Mouse (Mus musculus) limb, embryonic 11.5 days (tissue): ENCODE data around the gene Spata5. TPM values are rescaled to one million over a fixed set of nuclear protein-coding genes. Genes with fewer than 3 reads are reported as not detected.
"Not testable (repeated sequence)": the region's sequence is repeated elsewhere in the genome, so short reads cannot be mapped to it uniquely, and the experiment has no call there.

Experiments
- ATAC-seq: fragments of 200-750 bp; cut with Nextera tagmentation; 2 replicates; pipeline ENCODE4 v1.8.0; 2017; ENCODE audit warnings: low read depth; ENCODE audit not compliant: insufficient number of reproducible peaks, low FRiP score, low TSS enrichment
- DNase-seq: peaks from one replicate; pipeline ENCODE4 v3.0.0-alpha.2; 2015; ENCODE audit warnings: low spot score
- H3K27ac ChIP-seq: fragments of 300-500 bp; sonication (generic); replicated peaks from 2 replicates; pipeline ENCODE4 v1.5.1; 2014; ENCODE audit warnings: low read depth, mild to moderate bottlenecking, low read length
- H3K27me3 ChIP-seq: fragments of 300-500 bp; sonication (generic); 2 replicates; pipeline ENCODE4 v1.6.1; 2014; ENCODE audit warnings: mild to moderate bottlenecking, low read length, mixed read lengths; ENCODE audit not compliant: control insufficient read depth, insufficient read depth
- H3K36me3 ChIP-seq: fragments of 300-500 bp; sonication (generic); 2 replicates; pipeline ENCODE4 v1.6.1; 2014; ENCODE audit warnings: mild to moderate bottlenecking, low read length, moderate library complexity, mixed read lengths; ENCODE audit not compliant: control insufficient read depth, insufficient read depth
- H3K4me1 ChIP-seq: fragments of 300-500 bp; sonication (generic); 2 replicates; pipeline ENCODE4 v1.6.1; 2014; ENCODE audit warnings: low read length, mixed read lengths; ENCODE audit not compliant: control insufficient read depth, insufficient read depth
- H3K4me2 ChIP-seq: fragments of 300-500 bp; sonication (generic); 2 replicates; pipeline ENCODE4 v1.6.1; 2014; ENCODE audit warnings: low read depth, mild to moderate bottlenecking, moderate library complexity; ENCODE audit not compliant: severe bottlenecking
- H3K4me3 ChIP-seq: fragments of 300-500 bp; sonication (generic); 2 replicates; pipeline ENCODE4 v1.5.1; 2014; ENCODE audit warnings: low read depth, low read length
- H3K9ac ChIP-seq: fragments of 300-500 bp; sonication (generic); 2 replicates; pipeline ENCODE4 v1.6.1; 2014; ENCODE audit warnings: mild to moderate bottlenecking, low read length
- H3K9me3 ChIP-seq: fragments of 300-500 bp; sonication (generic); 2 replicates; pipeline ENCODE4 v1.6.1; 2016; ENCODE audit warnings: low read length; ENCODE audit not compliant: control insufficient read depth
- WGBS: fragments of 180-500 bp; shearing (Covaris S2); extraction: QIAGEN DNeasy Blood & Tissue Kit; methylation state at CpG from one replicate; pipeline ENCODE4 v1.1.7; 2014; 5-methylcytosine and 5-hydroxymethylcytosine counted together
- polyA plus RNA-seq: library from polyadenylated mRNA; unstranded; fragments of >200 nt; fragmentation: Nextera tagmentation; extraction: Ambion mirVana; gene quantifications from 2 replicates; pipeline ENCODE4 v1.2.1, GENCODE M21; 2014

The Spata5 gene
- polyA plus RNA-seq, 1 experiment from 2014 or later, result 51.4 TPM

DNA sequence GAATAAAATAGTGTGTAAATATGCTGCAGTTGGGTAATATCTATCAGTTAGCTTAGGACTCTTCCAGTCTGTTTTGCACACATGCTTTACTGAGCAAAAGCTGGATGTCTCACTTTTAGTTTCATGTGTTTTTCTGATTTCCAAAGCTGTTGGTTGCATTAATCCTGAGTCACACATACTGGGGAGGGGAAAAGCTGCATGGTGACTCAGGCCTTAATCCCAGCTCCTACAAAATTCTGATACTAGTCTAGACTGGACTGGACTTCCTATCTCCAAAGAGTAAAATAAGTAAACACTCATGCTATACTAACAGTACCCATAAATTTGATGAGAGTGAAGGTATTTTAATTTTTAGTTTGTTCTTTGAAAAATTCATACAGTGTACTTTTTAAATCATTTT, 84.2 kb downstream of the Spata5 start:
- Histone ChIP-seq H3K4me3 (no peak overlapping the region), H3K4me1 (no peaks in the 10 kb centered on the region), H3K4me2 (no peak overlapping the region), H3K27ac (no peak overlapping the region), H3K27me3 (no peaks in the 10 kb centered on the region), H3K9ac (no peak overlapping the region), H3K36me3 (no peaks in the 10 kb centered on the region), H3K9me3 (no peaks in the 10 kb centered on the region)
- no peak for ATAC-seq
- DNase-seq, result no peak

DNA sequence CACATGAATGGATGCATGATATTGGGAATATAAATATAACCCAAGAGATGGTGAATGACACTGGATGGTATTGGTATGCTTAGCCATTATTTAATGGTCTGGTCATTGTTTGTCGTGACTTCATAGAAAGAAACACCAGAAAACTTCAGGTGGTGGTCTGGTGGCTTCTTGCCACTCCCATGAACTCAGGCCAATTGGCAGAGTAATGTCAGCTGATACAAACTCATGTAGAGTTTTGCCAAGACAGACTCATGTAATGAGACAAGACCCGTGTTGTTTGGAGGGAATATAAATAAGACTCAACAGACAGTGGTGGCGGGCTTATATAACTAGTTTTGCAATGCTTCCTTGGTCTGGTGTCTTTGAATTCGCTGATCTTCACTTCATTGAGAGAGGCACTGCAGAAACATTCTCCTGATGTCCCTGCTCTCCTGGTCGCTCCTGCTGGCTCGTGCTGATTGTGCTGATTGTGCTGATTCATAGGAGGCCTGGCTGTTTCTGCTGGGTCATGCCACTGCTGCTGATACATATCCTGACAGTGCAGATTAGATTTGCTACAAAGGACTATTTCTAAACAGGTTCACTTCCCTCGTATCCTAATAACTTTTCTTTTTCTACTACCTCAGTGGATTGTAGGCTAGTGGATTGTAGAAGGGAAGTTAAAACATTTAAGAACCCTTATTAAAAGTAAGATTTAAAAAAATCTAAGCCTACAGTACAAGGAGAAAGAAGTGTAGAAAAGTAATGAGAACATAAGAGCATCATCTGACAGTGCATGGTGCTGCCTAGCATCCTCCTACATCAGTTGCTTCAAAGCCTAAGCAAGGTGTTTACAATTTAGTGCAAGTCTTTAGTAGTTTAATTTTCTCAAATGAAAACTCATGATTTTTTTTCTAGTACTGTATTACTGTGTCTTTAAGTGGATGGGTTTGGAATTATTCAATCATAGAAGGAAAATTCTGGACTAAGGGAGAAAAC, 90.6 kb downstream of the Spata5 start:
- WGBS, result 82% methylated on average over 7 of the region's 7 CpGs
- ATAC-seq (no peak), DNase-seq (no peak)
- Histone ChIP-seq H3K36me3 (no peaks in the 10 kb centered on the region), H3K4me2 (no peak overlapping the region), H3K27ac (no peak overlapping the region), H3K4me1 (no peaks in the 10 kb centered on the region), H3K27me3 (no peaks in the 10 kb centered on the region), H3K9ac (no peak overlapping the region), H3K4me3 (no peak overlapping the region), H3K9me3 (no peaks in the 10 kb centered on the region)

DNA sequence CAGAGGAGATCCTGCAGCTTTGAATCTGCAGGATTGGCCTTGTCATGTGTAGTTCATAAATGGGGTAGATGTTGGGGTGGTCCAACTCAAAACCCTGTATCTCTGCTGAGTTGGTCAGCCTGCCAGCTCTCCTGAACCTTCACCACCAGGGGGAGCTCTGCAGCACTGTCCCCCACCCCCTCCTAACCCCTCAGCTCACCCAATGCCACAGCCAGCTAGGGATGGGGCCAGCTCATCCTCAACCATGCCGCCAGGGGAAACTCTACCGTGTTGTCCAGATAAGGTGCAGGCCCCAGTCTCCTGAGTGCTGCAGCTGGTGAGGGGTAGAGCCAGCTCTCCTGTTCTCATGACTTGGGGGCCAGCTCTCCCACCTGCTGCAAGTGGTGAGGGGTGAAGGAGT, 95.8 kb downstream of the Spata5 start:
- DNase-seq (peak; percentile 56), ATAC-seq (no peak)
- WGBS, result 14% methylated on average over 2 of the region's 2 CpGs
- no peak overlapping the region for H3K4me3 ChIP-seq
- no peaks in the 10 kb centered on the region for H3K36me3 ChIP-seq
- no peak overlapping the region for H3K9ac ChIP-seq
- H3K27ac ChIP-seq, result no peak overlapping the region
- no peaks in the 10 kb centered on the region for H3K9me3 ChIP-seq
- H3K27me3 ChIP-seq, result no peaks in the 10 kb centered on the region
- H3K4me2 ChIP-seq, result no peak overlapping the region
- no peaks in the 10 kb centered on the region for H3K4me1 ChIP-seq

DNA sequence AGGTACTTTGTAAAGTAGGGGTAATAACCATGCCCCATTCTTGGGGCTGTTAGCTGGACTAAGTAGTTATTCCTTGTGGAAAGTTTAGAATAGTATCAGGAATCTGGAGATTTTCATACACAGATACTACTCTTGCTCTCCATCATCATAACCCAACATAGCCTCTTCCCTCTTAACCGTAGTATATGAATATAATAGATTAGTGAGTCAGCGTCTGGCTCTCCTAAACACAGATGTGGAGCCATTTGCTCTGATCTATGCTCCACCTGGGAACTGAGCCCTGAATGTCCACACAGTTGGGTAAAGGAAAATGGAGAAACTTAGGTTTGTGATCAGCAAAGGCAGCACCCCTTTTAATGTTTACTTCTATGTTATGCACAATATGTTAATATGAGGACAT, 96.7 kb downstream of the Spata5 start:
- H3K4me2 ChIP-seq, result no peak overlapping the region
- WGBS, result 97% methylated on average over 2 of the region's 2 CpGs
- no peak for DNase-seq
- H3K36me3 ChIP-seq, result no peaks in the 10 kb centered on the region
- H3K27me3 ChIP-seq, result no peaks in the 10 kb centered on the region
- H3K9me3 ChIP-seq, result no peaks in the 10 kb centered on the region
- H3K9ac ChIP-seq, result no peak overlapping the region
- no peak overlapping the region for H3K4me3 ChIP-seq
- no peak overlapping the region for H3K27ac ChIP-seq
- H3K4me1 ChIP-seq, result no peaks in the 10 kb centered on the region
- no peak for ATAC-seq

DNA sequence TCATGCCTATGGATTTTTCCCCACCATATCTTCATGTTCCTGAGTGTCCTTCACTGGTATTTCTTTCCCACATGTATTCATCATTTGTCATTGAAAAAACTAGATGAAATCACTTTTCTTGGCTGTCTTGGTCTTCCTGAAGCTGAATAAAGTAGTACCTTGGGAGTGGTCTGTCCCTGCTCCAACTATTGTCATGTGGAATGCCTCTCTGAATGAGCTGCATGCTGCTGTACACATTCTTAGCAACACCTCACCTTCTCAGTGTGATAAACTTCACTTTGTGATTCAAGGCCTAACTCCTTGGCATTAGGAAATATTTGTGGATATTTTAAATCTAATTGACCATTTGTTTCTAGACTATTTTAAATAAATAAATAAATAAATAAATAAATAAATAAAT, 98.9 kb downstream of the Spata5 start:
- DNase-seq (no peak), ATAC-seq (no peak)
- Histone ChIP-seq H3K27ac (no peak overlapping the region), H3K4me1 (no peaks in the 10 kb centered on the region), H3K4me3 (no peak overlapping the region), H3K27me3 (no peaks in the 10 kb centered on the region), H3K9ac (no peak overlapping the region), H3K36me3 (no peaks in the 10 kb centered on the region), H3K9me3 (no peaks in the 10 kb centered on the region), H3K4me2 (no peak overlapping the region)

DNA sequence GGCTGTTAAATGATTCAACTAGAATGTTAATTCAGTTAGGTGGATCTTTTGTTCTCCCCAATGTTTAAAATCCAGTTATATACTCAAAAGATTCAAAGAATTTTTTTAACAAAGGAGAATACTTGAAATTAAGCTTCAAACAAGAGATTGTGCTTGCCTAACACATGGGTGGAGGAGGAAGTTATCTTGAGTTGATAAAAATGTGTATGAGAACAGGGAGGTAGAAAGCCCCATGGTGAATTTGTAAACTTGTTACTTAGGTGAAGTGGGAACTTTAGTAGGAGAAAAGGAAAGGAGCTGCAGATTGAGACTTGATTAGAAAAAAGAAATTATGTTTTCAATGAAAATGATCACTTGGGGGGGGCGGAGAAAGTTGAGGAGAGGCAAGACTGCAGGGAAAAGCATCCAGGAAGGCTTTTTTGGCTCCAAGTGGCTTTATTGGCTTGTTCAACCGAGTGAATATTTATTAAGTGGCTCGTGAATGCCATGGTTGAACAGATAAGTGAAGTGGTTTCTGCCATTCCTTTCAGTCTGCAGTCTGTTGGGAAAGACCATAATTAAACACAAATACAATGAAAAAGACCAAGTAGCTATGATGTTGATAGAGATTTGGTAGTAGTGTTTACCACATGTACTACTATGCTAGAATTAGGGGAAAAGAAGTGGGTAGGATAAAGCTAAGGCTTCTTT, 100.8 kb downstream of the Spata5 start:
- 77% methylated on average over 3 of the region's 3 CpGs for WGBS
- no peak overlapping the region for H3K4me2 ChIP-seq
- no peak for ATAC-seq

DNA sequence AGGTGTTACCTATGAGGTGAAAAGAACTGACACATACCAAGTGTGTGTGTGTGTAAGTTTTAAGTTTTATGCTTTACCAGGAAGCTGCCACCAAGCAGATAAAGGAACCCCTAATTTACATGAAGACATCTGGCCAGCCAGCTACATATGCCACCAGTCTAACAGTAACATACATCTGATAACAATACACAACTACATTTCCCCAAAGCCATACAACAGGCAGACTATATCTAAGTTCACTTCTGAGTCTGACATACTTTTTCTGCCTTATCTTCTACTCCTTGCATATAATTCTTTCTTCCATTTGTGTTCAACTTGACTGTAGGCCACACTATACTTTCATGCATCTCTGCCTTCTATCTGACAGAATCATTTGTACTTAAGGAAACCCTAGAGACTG, 112.4 kb downstream of the Spata5 start:
- no peak overlapping the region for H3K4me2 ChIP-seq
- H3K4me1 ChIP-seq, result no peaks in the 10 kb centered on the region
- no peak overlapping the region for H3K9ac ChIP-seq
- H3K4me3 ChIP-seq, result no peak overlapping the region
- no peak for ATAC-seq
- no peaks in the 10 kb centered on the region for H3K27me3 ChIP-seq
- DNase-seq, result no peak
- no peaks in the 10 kb centered on the region for H3K36me3 ChIP-seq
- H3K9me3 ChIP-seq, result no peaks in the 10 kb centered on the region
- H3K27ac ChIP-seq, result no peak overlapping the region

More for the DNA sequence above, 100.8 kb downstream of the Spata5 start:
- H3K36me3 ChIP-seq, result no peaks in the 10 kb centered on the region
- no peak overlapping the region for H3K9ac ChIP-seq
- no peak overlapping the region for H3K27ac ChIP-seq
- H3K27me3 ChIP-seq, result no peaks in the 10 kb centered on the region
- H3K4me3 ChIP-seq, result no peak overlapping the region
- no peaks in the 10 kb centered on the region for H3K9me3 ChIP-seq
- DNase-seq, result no peak
- H3K4me1 ChIP-seq, result no peaks in the 10 kb centered on the region

DNA sequence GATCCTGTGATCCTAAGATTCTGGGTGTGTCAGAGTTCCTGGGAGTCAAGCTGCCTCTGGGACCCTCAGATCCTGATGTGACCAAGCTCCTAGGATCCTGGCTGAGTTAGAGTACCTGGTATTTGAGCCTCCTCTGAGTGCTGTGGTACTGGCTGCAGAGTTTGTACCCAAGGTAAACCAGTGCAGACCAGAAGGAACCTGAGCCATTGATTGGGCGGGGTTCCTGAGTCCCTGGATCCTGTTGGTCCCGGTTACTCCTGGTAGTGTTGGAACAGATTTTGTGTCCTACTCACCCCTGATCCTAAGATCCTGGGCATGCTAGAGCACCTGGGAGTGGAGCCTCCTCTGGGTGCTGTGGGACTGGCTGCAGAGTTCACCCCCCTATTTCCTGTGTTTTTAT, 121.0 kb downstream of the Spata5 start:
- not testable (repeated sequence) for H3K4me1 ChIP-seq, H3K27me3 ChIP-seq, H3K27ac ChIP-seq, H3K36me3 ChIP-seq, DNase-seq, H3K9me3 ChIP-seq, H3K4me2 ChIP-seq, ATAC-seq, H3K4me3 ChIP-seq, H3K9ac ChIP-seq
- WGBS, result 93% methylated on average over 2 of the region's 2 CpGs
